Mouse (Mus musculus): ENCODE data around the gene Dhdds. TPM values are rescaled to one million over a fixed set of nuclear protein-coding genes. Genes with fewer than 3 reads are reported as not detected.
A peak's percentile ranks its signal among the peaks of the same experiment; 100 is the strongest.

Dhdds gene
- 41.9 and 43.4 TPM in 2 replicates for polyA plus RNA-seq (2014; fragmentation: Nextera tagmentation; extraction: Ambion mirVana)

DNA sequence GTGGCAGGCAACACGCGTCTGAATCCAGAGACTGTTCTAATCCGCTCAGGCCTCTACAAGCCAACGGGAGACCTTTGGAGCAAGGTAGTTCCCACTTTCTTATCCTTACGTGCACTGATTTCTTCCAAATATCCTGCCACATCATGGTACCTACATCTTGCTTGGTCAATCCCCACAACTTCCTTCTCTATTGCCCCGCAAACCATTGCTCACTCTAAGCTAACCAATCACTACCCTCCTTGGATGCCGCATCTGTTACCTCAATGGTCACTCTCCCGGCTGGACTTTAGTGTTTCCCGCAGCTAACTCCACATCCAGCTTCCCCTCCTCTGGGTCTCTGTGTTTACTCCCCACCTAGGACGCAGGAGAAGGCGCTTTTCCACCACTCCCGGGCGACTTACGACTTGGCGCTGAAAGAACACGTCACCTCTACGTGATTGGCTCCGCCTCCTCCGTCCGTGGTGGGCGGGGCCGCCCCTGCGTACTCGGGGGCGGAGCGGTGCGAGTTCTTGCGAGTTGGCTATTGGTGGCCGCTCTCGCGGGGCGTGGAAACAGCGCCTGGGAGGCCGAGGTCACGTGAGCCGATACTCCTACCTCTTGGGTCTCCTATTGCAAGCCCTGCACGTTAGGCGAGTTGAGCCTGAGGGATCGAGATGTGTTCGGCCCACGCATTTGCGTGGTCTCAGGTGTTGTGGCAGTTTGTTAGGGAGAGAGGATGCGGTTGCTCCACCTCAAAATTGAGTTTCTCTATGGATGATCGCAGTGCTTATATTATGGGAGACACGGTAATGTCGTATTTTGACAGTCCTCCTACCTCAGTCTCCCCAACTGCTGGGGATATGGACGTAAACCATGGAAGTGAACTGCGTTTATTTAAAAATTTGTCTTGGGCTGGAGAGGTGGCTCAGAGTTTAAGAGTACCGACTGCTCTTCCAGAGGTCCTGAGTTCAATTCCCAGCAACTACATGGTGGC is at the start of gene Dhdds:
Gene Dhdds, minus strand, starts transcription at position 453 of the 973 bp plus-strand sequence.
- Histone ChIP-seq H3K27ac (replicated peaks; ENCODE audit: low read depth, low read length) (no peak within 1 kb of the TSS), H3K4me2 (ENCODE audit: low read depth, severe bottlenecking) (peak within 1 kb of the TSS; percentile 92), H3K9ac (ENCODE audit: low read length) (peak within 1 kb of the TSS; percentile 50), H3K9me3 (ENCODE audit: control insufficient read depth, low read length) (no peaks in the 10 kb centered on the region), H3K27me3 (ENCODE audit: control insufficient read depth, insufficient read depth, low read length) (no peaks in the 10 kb centered on the region), H3K4me3 (ENCODE audit: low read depth, low read length) (peak within 1 kb of the TSS; percentile 54), H3K36me3 (ENCODE audit: control insufficient read depth, insufficient read depth, low read length) (peaks cover 3% of the 10 kb centered on the region; the same call in 1 of the 2 replicates), H3K4me1 (ENCODE audit: control insufficient read depth, insufficient read depth, low read length) (peaks cover 3% of the 10 kb centered on the region; the same call in 1 of the 2 replicates)
- DNase-seq (ENCODE audit: low spot score) (peak; percentile 99), ATAC-seq (ENCODE audit: insufficient number of reproducible peaks, low FRiP score, low TSS enrichment, low read depth) (peak; percentile 98)
- 1% methylated on average over 49 of the region's 49 CpGs for WGBS

DNA sequence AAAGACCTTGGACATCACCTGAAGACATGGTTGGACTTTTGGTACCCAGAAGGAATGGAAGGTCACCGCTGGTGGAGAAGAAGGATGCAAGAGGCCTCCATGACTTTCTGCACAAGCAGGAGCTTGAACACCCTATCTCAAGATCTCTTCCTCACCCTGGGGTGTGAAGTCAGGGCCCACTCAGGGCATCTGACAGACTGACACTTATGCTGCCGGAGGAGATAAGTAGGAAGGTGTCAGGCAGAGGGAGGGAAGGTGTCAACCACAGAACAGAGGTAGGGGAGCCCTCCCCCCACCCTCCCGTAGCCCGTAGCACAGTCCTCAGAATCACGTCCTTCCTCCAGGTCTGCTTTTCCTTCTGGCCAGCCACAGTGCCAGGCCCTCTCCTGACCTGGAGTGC is 46.9 kb upstream of the Dhdds start:
- H3K9ac ChIP-seq (ENCODE audit: low read length) = no peak overlapping the region
- H3K9me3 ChIP-seq (ENCODE audit: control insufficient read depth, low read length) = no peaks in the 10 kb centered on the region; the same call in 1 of the 2 replicates
- H3K4me2 ChIP-seq (ENCODE audit: low read depth, severe bottlenecking) = no peak overlapping the region
- H3K27me3 ChIP-seq (ENCODE audit: control insufficient read depth, insufficient read depth, low read length) = no peaks in the 10 kb centered on the region
- H3K36me3 ChIP-seq (ENCODE audit: control insufficient read depth, insufficient read depth, low read length) = no peaks in the 10 kb centered on the region
- no peak overlapping the region for H3K4me3 ChIP-seq (ENCODE audit: low read depth, low read length)
- WGBS = 42% methylated on average over 5 of the region's 5 CpGs
- H3K27ac ChIP-seq (replicated peaks; ENCODE audit: low read depth, low read length) = no peak overlapping the region
- no peaks in the 10 kb centered on the region for H3K4me1 ChIP-seq (ENCODE audit: control insufficient read depth, insufficient read depth, low read length)
- DNase-seq (ENCODE audit: low spot score) = no peak
- ATAC-seq (ENCODE audit: insufficient number of reproducible peaks, low FRiP score, low TSS enrichment, low read depth) = no peak

DNA sequence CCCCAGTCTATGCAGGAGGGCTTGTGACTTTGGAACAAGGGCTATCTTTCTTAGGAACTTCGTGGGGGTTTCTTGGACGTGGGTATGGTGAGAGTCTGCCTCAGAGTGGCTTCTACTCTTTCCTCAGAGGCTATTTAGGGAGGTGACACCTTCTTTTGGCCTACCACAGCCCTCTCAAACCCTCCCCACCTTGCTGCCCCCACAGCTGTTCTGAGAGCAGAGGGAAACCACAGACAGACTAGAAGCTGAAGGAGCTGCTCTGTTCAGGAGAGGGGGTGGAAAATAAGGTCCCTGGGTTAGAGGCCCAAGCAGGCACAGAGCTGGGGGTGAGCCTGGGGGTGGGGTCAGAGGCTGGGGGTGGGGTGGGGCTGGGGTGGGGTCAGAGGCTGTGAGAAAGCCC is 42.3 kb upstream of the Dhdds start:
- H3K27me3 ChIP-seq (ENCODE audit: control insufficient read depth, insufficient read depth, low read length) = no peaks in the 10 kb centered on the region
- H3K36me3 ChIP-seq (ENCODE audit: control insufficient read depth, insufficient read depth, low read length) = no peaks in the 10 kb centered on the region
- H3K4me3 ChIP-seq (ENCODE audit: low read depth, low read length) = no peak overlapping the region
- H3K27ac ChIP-seq (replicated peaks; ENCODE audit: low read depth, low read length) = no peak overlapping the region
- H3K4me1 ChIP-seq (ENCODE audit: control insufficient read depth, insufficient read depth, low read length) = peaks cover 6% of the 10 kb centered on the region; the same call in 1 of the 2 replicates
- WGBS = 48% methylated on average over 2 of the region's 2 CpGs
- ATAC-seq (ENCODE audit: insufficient number of reproducible peaks, low FRiP score, low TSS enrichment, low read depth) = no peak
- no peak for DNase-seq (ENCODE audit: low spot score)
- H3K9ac ChIP-seq (ENCODE audit: low read length) = no peak overlapping the region
- no peak overlapping the region for H3K4me2 ChIP-seq (ENCODE audit: low read depth, severe bottlenecking)
- no peaks in the 10 kb centered on the region for H3K9me3 ChIP-seq (ENCODE audit: control insufficient read depth, low read length)

DNA sequence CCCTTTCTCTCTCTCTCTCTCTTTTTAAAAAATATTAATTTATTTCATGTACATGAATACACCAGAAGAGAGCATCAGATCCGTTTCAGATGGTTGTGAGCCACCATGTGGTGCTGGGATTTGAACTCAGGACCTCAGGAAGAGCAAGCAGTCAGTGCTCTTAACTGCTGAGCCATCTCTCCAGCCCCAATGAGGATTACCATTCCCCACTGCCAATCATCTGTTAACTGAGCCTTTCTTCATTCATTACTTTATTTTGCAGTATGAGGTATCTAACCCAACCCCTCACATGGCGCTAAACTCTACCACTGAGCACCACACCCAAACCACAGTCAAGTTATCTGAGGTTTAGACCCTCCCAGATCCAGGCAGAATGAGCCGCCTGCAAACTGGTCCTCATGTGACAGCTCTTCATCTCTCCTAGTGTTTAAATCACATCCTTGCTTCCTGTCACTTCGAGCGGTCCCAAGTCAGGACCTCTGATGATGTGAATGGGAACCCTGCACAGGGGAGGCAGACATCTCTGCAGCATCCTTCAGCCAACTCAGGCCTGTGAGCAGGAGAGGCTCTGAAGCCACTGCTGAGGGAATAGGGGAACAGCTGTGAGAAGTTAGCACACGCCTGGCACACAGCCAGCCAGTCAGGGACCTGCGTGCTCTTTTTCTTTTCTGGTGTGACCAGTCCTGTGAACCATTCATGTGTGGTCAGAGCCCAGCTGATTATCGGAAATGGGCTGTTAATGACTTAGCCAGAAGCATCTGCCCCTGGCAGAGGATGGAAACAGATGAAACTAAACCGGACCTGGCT is 40.8 kb upstream of the Dhdds start:
- DNase-seq (ENCODE audit: low spot score) = peak; percentile 60
- Histone ChIP-seq H3K4me1 (ENCODE audit: control insufficient read depth, insufficient read depth, low read length) (peaks cover 6% of the 10 kb centered on the region; the same call in 1 of the 2 replicates), H3K4me2 (ENCODE audit: low read depth, severe bottlenecking) (no peak overlapping the region), H3K27ac (replicated peaks; ENCODE audit: low read depth, low read length) (no peak overlapping the region), H3K9me3 (ENCODE audit: control insufficient read depth, low read length) (no peaks in the 10 kb centered on the region), H3K9ac (ENCODE audit: low read length) (no peak overlapping the region), H3K36me3 (ENCODE audit: control insufficient read depth, insufficient read depth, low read length) (no peaks in the 10 kb centered on the region), H3K4me3 (ENCODE audit: low read depth, low read length) (no peak overlapping the region), H3K27me3 (ENCODE audit: control insufficient read depth, insufficient read depth, low read length) (no peaks in the 10 kb centered on the region)
- 0 out of 2 replicates have a peak, but pooled peaks have one; percentile 39 for ATAC-seq (ENCODE audit: insufficient number of reproducible peaks, low FRiP score, low TSS enrichment, low read depth)
- WGBS = 48% methylated on average over 9 of the region's 9 CpGs

DNA sequence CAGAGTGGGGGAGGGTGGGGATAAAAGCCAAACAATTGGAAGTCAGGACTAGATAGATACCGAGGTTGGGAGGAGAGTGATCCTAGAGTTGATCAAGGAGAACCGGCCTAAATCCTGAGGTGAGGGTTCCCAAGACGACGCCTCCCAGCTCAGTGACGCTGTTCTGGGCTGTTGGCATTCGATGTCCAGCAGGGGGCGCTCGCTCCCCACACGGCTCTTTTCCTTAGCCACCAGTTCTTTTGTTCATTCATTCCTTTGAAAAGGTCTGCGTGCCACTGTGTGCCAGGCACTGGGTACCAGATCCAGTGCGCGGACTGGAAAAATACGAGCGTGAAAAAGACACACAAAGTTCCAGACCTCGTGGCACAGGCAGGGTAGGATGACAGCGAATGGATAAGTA is 35.2 kb upstream of the Dhdds start:
- H3K27ac ChIP-seq (replicated peaks; ENCODE audit: low read depth, low read length) = no peak overlapping the region
- H3K4me3 ChIP-seq (ENCODE audit: low read depth, low read length) = no peak overlapping the region
- no peaks in the 10 kb centered on the region for H3K36me3 ChIP-seq (ENCODE audit: control insufficient read depth, insufficient read depth, low read length)
- no peaks in the 10 kb centered on the region for H3K9me3 ChIP-seq (ENCODE audit: control insufficient read depth, low read length)
- DNase-seq (ENCODE audit: low spot score) (peak; percentile 93), ATAC-seq (ENCODE audit: insufficient number of reproducible peaks, low FRiP score, low TSS enrichment, low read depth) (no peak)
- no peaks in the 10 kb centered on the region for H3K4me1 ChIP-seq (ENCODE audit: control insufficient read depth, insufficient read depth, low read length)
- no peak overlapping the region for H3K4me2 ChIP-seq (ENCODE audit: low read depth, severe bottlenecking)
- H3K27me3 ChIP-seq (ENCODE audit: control insufficient read depth, insufficient read depth, low read length) = no peaks in the 10 kb centered on the region
- 6% methylated on average over 16 of the region's 16 CpGs for WGBS
- H3K9ac ChIP-seq (ENCODE audit: low read length) = no peak overlapping the region

DNA sequence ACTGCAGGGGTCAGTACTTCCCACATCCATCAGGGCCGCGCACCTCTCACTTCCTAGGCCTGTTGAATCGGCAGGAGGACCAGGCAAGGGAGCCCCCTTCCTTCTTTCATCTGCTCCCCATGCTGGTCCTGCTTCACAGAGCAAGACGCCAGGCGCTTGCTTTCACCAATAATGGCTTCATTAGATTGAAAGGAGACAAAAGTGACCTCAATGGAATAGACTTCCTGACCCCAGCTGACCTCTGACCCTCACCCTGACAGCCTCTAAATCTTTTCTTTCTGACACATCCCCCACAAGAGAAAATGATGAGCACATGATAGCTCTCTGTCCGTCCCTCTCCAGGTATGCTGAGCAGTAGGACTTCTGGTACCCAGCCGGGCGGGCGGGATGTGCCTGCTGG is 25.1 kb upstream of the Dhdds start:
- Histone ChIP-seq H3K4me1 (ENCODE audit: control insufficient read depth, insufficient read depth, low read length) (no peaks in the 10 kb centered on the region), H3K4me3 (ENCODE audit: low read depth, low read length) (no peak overlapping the region)
- ATAC-seq (ENCODE audit: insufficient number of reproducible peaks, low FRiP score, low TSS enrichment, low read depth) = no peak

DNA sequence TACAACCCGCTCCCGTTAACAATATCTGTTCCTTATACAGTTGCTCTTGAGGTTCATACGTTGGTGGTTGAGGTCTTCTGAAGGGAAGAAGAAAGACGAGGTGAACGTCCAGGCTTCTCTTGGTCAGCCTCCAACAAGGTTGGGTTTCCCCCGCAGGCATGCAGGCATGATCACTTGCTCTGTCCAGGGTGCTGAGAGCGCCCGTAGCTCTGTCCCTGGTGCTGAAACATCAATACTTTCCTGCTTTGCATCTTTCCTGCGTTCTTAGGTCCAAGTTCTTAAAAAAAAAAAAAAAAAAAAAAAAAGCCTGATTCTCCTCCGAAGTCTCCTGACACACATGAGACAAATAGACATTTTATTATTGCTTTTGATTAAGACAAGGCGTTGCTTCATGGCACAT is 19.9 kb upstream of the Dhdds start:
- 4% methylated on average over 11 of the region's 11 CpGs for WGBS
- no peaks in the 10 kb centered on the region for H3K36me3 ChIP-seq (ENCODE audit: control insufficient read depth, insufficient read depth, low read length)
- no peak overlapping the region for H3K4me2 ChIP-seq (ENCODE audit: low read depth, severe bottlenecking)
- ATAC-seq (ENCODE audit: insufficient number of reproducible peaks, low FRiP score, low TSS enrichment, low read depth) = no peak
- H3K9me3 ChIP-seq (ENCODE audit: control insufficient read depth, low read length) = no peaks in the 10 kb centered on the region
- H3K9ac ChIP-seq (ENCODE audit: low read length) = no peak overlapping the region
- H3K4me3 ChIP-seq (ENCODE audit: low read depth, low read length) = no peak overlapping the region
- no peaks in the 10 kb centered on the region for H3K27me3 ChIP-seq (ENCODE audit: control insufficient read depth, insufficient read depth, low read length)
- DNase-seq (ENCODE audit: low spot score) = peak; percentile 93
- peaks cover 41% of the 10 kb centered on the region for H3K4me1 ChIP-seq (ENCODE audit: control insufficient read depth, insufficient read depth, low read length)
- H3K27ac ChIP-seq (replicated peaks; ENCODE audit: low read depth, low read length) = no peak overlapping the region

More for the DNA sequence above, 25.1 kb upstream of the Dhdds start:
- WGBS = 56% methylated on average over 9 of the region's 9 CpGs
- Histone ChIP-seq H3K27ac (replicated peaks; ENCODE audit: low read depth, low read length) (no peak overlapping the region), H3K27me3 (ENCODE audit: control insufficient read depth, insufficient read depth, low read length) (no peaks in the 10 kb centered on the region), H3K9ac (ENCODE audit: low read length) (no peak overlapping the region), H3K36me3 (ENCODE audit: control insufficient read depth, insufficient read depth, low read length) (no peaks in the 10 kb centered on the region), H3K4me2 (ENCODE audit: low read depth, severe bottlenecking) (no peak overlapping the region), H3K9me3 (ENCODE audit: control insufficient read depth, low read length) (no peaks in the 10 kb centered on the region)
- DNase-seq (ENCODE audit: low spot score) = no peak

DNA sequence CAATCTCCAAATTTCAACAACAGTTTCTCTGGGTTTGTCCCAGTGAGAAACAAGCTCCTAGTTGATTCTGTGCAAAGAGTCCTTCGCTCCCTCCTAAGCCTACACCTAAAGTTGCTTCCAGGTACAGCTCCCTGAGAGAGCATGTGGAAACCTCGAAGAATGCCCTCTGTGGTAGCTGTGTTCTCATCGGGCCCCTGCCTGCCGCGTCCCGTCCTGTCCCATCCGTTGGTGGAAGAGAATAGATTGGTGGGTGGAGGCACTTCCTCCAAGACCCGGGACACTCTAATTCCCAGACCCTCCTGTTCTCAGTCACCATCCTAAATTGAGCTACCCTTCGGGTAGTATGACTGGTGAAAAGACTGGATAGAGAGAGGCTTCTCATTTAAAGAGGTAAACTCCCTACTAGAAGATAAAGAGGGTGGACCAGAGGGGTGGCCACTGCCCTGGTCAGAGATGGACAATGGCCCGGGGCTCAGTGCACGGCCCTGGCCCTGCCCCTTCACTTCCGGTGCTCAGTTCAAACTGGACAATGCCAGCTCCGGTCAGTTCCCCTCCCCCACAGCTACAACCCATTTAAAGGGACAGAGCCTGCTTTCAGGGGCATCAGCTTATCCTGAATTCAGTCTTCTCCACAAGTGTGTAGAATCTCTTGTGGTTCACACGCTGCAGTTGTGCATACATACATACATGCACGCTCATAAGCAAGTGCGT is 19.1 kb upstream of the Dhdds start:
- H3K9me3 ChIP-seq (ENCODE audit: control insufficient read depth, low read length) = no peaks in the 10 kb centered on the region
- DNase-seq (ENCODE audit: low spot score) = peak; percentile 31
- no peak overlapping the region for H3K4me3 ChIP-seq (ENCODE audit: low read depth, low read length)
- peaks cover 43% of the 10 kb centered on the region for H3K4me1 ChIP-seq (ENCODE audit: control insufficient read depth, insufficient read depth, low read length)
- WGBS = 2% methylated on average over 16 of the region's 16 CpGs
- no peak overlapping the region for H3K9ac ChIP-seq (ENCODE audit: low read length)
- ATAC-seq (ENCODE audit: insufficient number of reproducible peaks, low FRiP score, low TSS enrichment, low read depth) = no peak
- no peaks in the 10 kb centered on the region for H3K27me3 ChIP-seq (ENCODE audit: control insufficient read depth, insufficient read depth, low read length)
- no peak overlapping the region for H3K27ac ChIP-seq (replicated peaks; ENCODE audit: low read depth, low read length)
- H3K36me3 ChIP-seq (ENCODE audit: control insufficient read depth, insufficient read depth, low read length) = no peaks in the 10 kb centered on the region
- H3K4me2 ChIP-seq (ENCODE audit: low read depth, severe bottlenecking) = peak overlapping the region; percentile 18; the same call in 1 of the 2 replicates

Data from limb, embryonic 11.5 days (tissue).